Mouse (Mus musculus) bone marrow, adult 2 months (tissue): ENCODE data around the gene Erbin. TPM values are rescaled to one million over a fixed set of nuclear protein-coding genes. Genes with fewer than 3 reads are reported as not detected.
A peak's percentile ranks its signal among the peaks of the same experiment; 100 is the strongest.

Experiments
- H3K27ac ChIP-seq: fragments of 200-500 bp; 2 replicates; pipeline ENCODE4 v1.5.1; 2012; ENCODE audit warnings: low read depth, mild to moderate bottlenecking, control low read depth, inconsistent platforms, low read length; ENCODE audit not compliant: control insufficient read depth, poor library complexity, insufficient read depth
- H3K4me1 ChIP-seq: fragments of 200-500 bp; 2 replicates; pipeline ENCODE4 v1.6.1; 2011; ENCODE audit warnings: low read length; ENCODE audit not compliant: control insufficient read depth, insufficient read depth
- H3K4me3 ChIP-seq: fragments of 200-500 bp; replicated peaks from 2 replicates; pipeline ENCODE3; 2011; ENCODE audit warnings: mild to moderate bottlenecking, low read depth, low read length, control low read depth; ENCODE audit not compliant: control insufficient read depth
- CTCF ChIP-seq: fragments of 200-500 bp; IDR thresholded peaks from 2 replicates; pipeline ENCODE4 v1.5.1; 2011; ENCODE audit warnings: low read length, control low read depth; ENCODE audit not compliant: control insufficient read depth, insufficient read depth
- POLR2A ChIP-seq: fragments of 200-500 bp; IDR thresholded peaks from 2 replicates; pipeline ENCODE4 v1.6.1; 2011; ENCODE audit warnings: low read depth, mild to moderate bottlenecking, control low read depth, low read length, borderline replicate concordance; ENCODE audit not compliant: control insufficient read depth
- WGBS: fragments of 180-500 bp; shearing (Covaris S2); methylation state at CpG from one replicate; pipeline ENCODE4 v1.1.7; 2018; 5-methylcytosine and 5-hydroxymethylcytosine counted together
- polyA plus RNA-seq: library from polyadenylated mRNA; stranded (reverse); fragments of >200 nt; gene quantifications from 2 replicates; pipeline ENCODE4 v1.2.4, GENCODE M21; 2011; ENCODE audit warnings: low replicate concordance; ENCODE audit not compliant: missing spikeins, insufficient read depth, insufficient read length

The Erbin gene
- polyA plus RNA-seq, 1 experiment, result 17.4 TPM

DNA sequence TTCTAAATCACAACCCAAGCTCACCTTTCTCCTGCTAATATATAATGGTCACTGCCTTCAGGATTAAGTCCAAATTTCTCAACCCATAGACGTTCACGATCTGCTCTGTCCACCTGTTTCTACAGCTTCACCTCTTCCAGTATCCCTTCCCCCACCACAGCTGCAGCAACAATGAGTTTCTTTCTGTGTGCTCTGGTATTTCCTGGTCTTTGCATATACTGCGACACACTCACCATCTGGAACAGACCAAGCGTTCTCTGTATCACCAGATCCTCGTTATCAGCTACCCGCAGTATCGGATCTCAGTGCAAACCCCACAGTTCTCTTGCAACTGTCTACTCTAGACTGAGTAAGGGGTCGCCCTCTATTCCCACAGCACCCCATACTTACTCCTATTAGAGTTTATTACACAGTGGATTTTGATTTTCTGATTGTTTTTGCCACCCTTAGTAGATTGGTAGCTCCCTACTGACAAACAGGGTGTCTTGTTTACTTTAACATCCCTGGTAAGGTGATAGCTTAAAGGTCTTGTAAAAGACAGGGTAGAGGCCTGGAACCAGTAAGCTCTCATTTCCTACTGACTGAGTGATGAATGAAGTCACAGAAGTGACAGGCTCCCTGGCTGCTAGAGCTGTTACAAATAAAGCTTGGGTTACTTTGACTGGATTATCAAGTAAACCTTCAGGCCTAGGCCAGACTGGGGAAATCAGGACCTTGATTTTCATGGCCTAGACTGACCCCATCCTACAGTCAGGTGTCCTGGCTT lies 37.0 kb upstream of the Erbin start:
- no peak overlapping the region for H3K4me3 ChIP-seq

DNA sequence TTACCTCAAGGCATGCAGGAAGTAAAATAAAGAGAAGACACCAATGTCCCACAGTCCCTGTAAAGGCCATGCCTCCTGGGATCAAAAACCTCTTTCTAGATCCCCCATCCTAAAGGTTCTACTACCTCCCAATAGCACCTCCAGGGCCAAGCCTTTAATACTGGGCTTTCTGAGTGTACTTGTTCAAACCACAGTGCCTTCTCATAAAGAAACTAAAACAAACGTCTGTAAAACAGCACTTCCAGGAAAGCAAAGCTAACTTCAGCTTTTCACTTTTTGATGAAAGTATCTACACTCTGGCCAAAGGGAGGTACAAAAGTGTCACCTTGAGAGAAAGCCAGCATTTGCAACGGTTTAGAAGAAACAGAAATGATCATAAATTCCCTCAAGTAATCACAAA lies 35.3 kb upstream of the Erbin start:
- WGBS, result 24% methylated on average over 2 of the region's 2 CpGs
- TF ChIP-seq POLR2A (no peak), CTCF (no peak)
- no peak overlapping the region for H3K4me3 ChIP-seq
- H3K4me1 ChIP-seq, result peaks cover 1% of the 10 kb centered on the region; the same call in 1 of the 2 replicates
- H3K27ac ChIP-seq, result no peak overlapping the region

More for the DNA sequence above, 37.0 kb upstream of the Erbin start:
- H3K27ac ChIP-seq, result no peak overlapping the region
- peaks cover 1% of the 10 kb centered on the region; the same call in 1 of the 2 replicates for H3K4me1 ChIP-seq
- TF ChIP-seq POLR2A (no peak), CTCF (no peak)
- 47% methylated on average over 8 of the region's 8 CpGs for WGBS

DNA sequence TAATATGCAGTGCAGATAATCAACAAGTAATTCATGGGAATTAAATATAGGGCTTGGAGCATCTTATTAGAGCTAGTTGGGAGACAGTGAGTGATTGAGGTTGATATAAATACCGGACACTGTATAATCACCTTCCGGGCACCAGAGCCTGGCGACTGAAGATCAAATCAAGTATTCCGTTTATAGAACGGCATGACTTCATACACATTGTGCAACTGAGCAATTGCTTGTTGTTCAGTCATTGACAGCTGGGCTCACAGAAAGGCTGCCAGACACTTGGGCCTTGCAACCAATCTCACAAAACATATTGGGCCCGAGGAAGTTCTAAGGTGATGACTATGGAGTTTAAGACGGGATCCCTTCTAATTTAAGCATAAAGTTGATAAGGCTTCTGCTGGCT lies 31.1 kb upstream of the Erbin start:
- no peaks in the 10 kb centered on the region for H3K4me1 ChIP-seq
- WGBS, result 83% methylated on average over 7 of the region's 7 CpGs
- H3K4me3 ChIP-seq, result no peak overlapping the region
- TF ChIP-seq POLR2A (no peak), CTCF (no peak)
- H3K27ac ChIP-seq, result no peak overlapping the region

DNA sequence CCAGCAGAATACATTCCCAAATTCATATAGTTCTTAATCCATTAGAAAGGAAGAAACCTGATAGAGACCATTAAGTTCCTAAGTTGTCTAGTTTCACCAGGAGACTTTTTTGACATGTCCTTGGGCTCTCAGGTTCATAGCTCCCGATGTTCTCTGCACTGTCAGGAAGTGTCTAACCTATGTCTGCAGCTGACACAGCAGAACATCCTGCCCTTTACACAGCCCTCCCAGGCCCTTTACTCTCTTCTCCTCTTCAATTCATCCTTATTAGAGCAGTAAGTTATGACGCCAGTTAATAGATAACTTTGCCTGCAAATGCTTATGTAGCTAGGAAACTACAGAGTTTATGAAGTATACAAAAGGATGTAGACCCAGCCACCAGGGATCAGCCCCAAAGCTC lies 20.5 kb upstream of the Erbin start:
- Histone ChIP-seq H3K4me3 (no peak overlapping the region), H3K27ac (no peak overlapping the region), H3K4me1 (no peaks in the 10 kb centered on the region)
- TF ChIP-seq CTCF (no peak), POLR2A (no peak)
- 79% methylated on average over 2 of the region's 2 CpGs for WGBS

DNA sequence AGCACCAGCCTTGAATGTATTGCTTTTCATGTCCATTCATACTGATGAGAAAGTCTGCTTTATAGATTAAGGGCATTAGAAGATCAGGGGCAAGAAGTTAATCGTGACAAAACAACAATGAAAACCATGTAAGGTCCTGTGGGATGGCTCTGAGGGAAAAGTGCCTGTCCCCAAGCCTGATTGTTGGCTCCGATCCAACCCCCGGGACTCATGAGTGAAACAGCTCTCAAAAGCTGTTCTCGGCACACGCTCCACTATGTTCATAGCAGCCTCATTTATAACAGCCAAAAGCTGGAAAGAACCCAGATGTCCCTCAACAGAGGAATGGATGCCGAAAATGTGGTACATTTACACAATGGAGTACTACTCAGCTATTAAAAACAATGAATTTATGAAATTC lies 4.3 kb upstream of the Erbin start:
- H3K4me3 ChIP-seq, result no peak overlapping the region
- WGBS, result 75% methylated on average over 6 of the region's 6 CpGs
- no peak for TF ChIP-seq CTCF
- TF ChIP-seq POLR2A, result no peak
- no peaks in the 10 kb centered on the region for H3K4me1 ChIP-seq
- H3K27ac ChIP-seq, result no peak overlapping the region

DNA sequence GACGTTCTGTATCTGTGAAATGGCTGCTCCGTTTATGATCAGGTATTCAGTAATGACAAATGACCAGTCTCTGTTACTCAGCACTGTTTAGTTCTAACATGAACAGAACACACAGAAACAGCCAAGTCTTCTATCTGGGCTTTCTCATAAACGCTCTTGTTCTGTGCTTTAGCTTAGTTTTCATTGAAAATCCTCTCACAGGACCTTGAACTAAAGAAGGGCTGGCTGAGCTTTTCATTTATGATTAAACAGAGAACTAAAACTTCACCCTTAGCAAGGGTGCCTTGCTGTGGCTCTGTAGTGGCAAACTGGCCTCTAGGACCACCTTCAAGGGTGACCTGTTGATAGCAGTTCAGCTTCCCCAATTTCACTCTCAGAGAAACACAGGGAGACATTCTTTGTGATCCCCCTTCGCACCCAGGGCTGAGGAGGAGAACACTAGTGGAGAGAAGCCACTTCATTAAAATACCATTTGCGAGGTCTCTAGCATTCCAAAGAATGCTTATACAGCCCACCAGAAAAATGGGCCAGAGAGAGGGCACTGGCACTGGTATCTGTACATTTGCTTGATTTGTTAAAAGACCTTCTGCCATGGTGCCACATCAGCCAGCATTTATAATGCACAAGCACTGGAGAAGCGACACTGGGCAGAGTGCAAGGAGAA lies 3.2 kb upstream of the Erbin start:
- 86% methylated on average over 6 of the region's 6 CpGs for WGBS
- H3K27ac ChIP-seq, result no peak overlapping the region
- TF ChIP-seq CTCF, result no peak
- TF ChIP-seq POLR2A, result no peak
- H3K4me3 ChIP-seq, result no peak overlapping the region
- H3K4me1 ChIP-seq, result no peaks in the 10 kb centered on the region

DNA sequence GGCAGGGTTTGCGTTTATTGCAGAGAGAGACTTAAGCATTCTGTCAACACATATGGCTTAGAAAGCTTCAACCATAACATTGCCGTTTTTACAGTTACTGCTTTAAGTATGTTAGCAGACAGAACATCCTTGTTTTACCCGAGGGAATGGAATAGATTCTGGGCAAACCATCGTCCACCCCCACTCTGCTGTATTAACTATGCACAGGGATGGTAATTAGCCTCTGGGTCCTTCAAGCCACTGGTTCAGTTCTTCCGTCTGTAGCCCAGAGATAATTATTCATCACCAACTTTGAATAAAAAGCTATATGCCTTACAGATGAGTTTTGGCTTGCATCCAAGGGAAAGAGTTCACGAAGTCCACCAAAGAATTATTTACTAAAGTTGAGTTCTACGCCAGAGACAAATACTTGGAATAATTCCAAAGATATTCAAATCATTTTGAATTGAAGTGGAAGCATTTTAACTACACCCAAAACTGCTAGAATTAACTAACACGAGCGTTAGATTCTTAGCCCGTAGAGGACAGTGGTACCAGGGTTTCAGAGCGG lies 1.6 kb upstream of the Erbin start:
- no peak for TF ChIP-seq CTCF
- TF ChIP-seq POLR2A, result no peak
- no peaks in the 10 kb centered on the region for H3K4me1 ChIP-seq
- WGBS, result 39% methylated on average over 11 of the region's 11 CpGs
- peak overlapping the region; percentile 100 for H3K27ac ChIP-seq
- peak overlapping the region; percentile 56 for H3K4me3 ChIP-seq
